ENCODE assay signal across 14 mouse cellular contexts in the genomic region with DNA sequence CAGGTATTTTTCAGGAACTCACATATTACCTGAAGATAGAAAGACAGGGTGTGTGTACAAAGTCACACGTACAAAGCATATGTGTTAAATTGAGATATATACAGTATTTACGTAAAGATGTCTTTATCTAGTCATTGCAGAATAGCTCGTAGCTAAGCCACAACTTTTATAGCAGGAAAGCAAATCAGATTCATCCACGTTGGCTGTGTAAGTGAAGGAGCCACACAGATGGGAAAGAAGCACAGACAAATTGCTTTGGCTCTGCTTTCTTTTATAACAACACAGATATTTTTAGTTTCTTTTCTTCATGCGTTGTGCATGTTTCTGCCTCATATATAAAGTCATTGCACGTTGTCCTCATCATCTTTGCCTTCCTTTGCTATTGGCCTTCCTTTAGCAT.
"Had no signal": no experiment of that assay in that cellular context is flagged by ENCODE, and none has a peak within 500 bp of the region (broad histone marks: within the 10 kb centered on the region; RNA-seq: fewer than 3 reads in every experiment).

No protein-coding gene starts in this region.

- H3K36me3 ChIP-seq: limb, embryonic 13.5 days; midbrain, embryonic 12.5 days; neural tube, embryonic 13.5 days had no signal

- H3K4me3 ChIP-seq: limb, embryonic 13.5 days; midbrain, embryonic 12.5 days; neural tube, embryonic 13.5 days had no signal

- ATAC-seq: midbrain, embryonic 16.5 days had no signal

- H3K4me2 ChIP-seq: limb, embryonic 13.5 days; midbrain, embryonic 12.5 days; neural tube, embryonic 13.5 days had no signal

- H3K9me3 ChIP-seq: limb, embryonic 13.5 days; midbrain, embryonic 12.5 days; neural tube, embryonic 13.5 days had no signal

- H3K27ac ChIP-seq: kidney, postnatal 0 days; limb, embryonic 13.5 days; liver, embryonic 14.5 days; midbrain, embryonic 12.5 days; neural tube, embryonic 13.5 days; stomach, postnatal 0 days had no signal

- DNase-seq: kidney, adult 9 months; kidney, postnatal 36 days; layer of hippocampus, adult 9-11 months; layer of hippocampus, postnatal 36 days; lung, adult 18-20 months; thymus, adult 18-20 months; thymus, postnatal 14 days had no signal

- H3K27me3 ChIP-seq: limb, embryonic 13.5 days; midbrain, embryonic 12.5 days; neural tube, embryonic 13.5 days had no signal

- H3K9ac ChIP-seq: limb, embryonic 13.5 days; liver, embryonic 14.5 days; midbrain, embryonic 12.5 days; neural tube, embryonic 13.5 days had no signal

- H3K4me1 ChIP-seq: limb, embryonic 13.5 days; midbrain, embryonic 12.5 days; neural tube, embryonic 13.5 days had no signal
